Mouse (Mus musculus) ES-E14 (cell line): ENCODE data around the gene Trip11. TPM values are rescaled to one million over a fixed set of nuclear protein-coding genes. Genes with fewer than 3 reads are reported as not detected.
A peak's percentile ranks its signal among the peaks of the same experiment; 100 is the strongest.
"Not testable (repeated sequence)": the region's sequence is repeated elsewhere in the genome, so short reads cannot be mapped to it uniquely, and the experiment has no call there.

ENCODE experiments used
- DNase-seq: peaks from one replicate; pipeline ENCODE4 v3.0.0-alpha.2; 2013; ENCODE audit warnings: low read depth, low spot score
- H3K27ac ChIP-seq: 2 replicates; pipeline ENCODE4 v1.5.1; 2012; ENCODE audit warnings: low read depth, mild to moderate bottlenecking, low read length, moderate library complexity, mixed read lengths; ENCODE audit not compliant: poor library complexity, insufficient read depth, severe bottlenecking
- H3K36me3 ChIP-seq: 2 replicates; pipeline ENCODE4 v1.6.1; 2012; ENCODE audit warnings: mild to moderate bottlenecking, low read length, moderate library complexity, mixed read lengths; ENCODE audit not compliant: control insufficient read depth, poor library complexity, insufficient read depth, severe bottlenecking
- H3K4me1 ChIP-seq, 2 experiments: fragments of 150-350 bp in 1 of 2; sonication (generic) in 1 of 2; 2 replicates each; pipeline ENCODE4 v1.6.1; 2012; ENCODE audit warnings: low read length in 2 of 2, mild to moderate bottlenecking in 1 of 2, mixed read lengths in 1 of 2; ENCODE audit not compliant: control insufficient read depth in 2 of 2, insufficient read depth in 2 of 2, poor library complexity in 1 of 2
- H3K4me3 ChIP-seq, 2 experiments: fragments of 150-350 bp in 1 of 2; sonication (generic) in 1 of 2; 2 replicates each; pipeline ENCODE4 v1.5.1; 2012; ENCODE audit warnings: low read length in 2 of 2, low read depth in 1 of 2, mild to moderate bottlenecking in 1 of 2, mixed read lengths in 1 of 2; ENCODE audit not compliant: insufficient read depth in 1 of 2, poor library complexity in 1 of 2, severe bottlenecking in 1 of 2
- H3K9ac ChIP-seq: 2 replicates; pipeline ENCODE4 v1.6.1; 2012; ENCODE audit warnings: low read depth, mild to moderate bottlenecking, low read length, mixed read lengths; ENCODE audit not compliant: poor library complexity, insufficient read depth, severe bottlenecking
- H3K9me3 ChIP-seq: fragments of 150-350 bp; sonication (generic); 2 replicates; pipeline ENCODE4 v1.6.1; 2012; ENCODE audit warnings: low read depth, mild to moderate bottlenecking, low read length; ENCODE audit not compliant: control insufficient read depth, insufficient read depth
- CHD2 ChIP-seq: IDR thresholded peaks from 2 replicates; pipeline ENCODE4 v1.6.1; 2014; ENCODE audit warnings: mild to moderate bottlenecking, low read depth, low read length, inconsistent platforms
- HCFC1 ChIP-seq: IDR thresholded peaks from 2 replicates; pipeline ENCODE4 v1.6.1; 2012; ENCODE audit warnings: low read length, inconsistent platforms, borderline replicate concordance; ENCODE audit not compliant: insufficient read depth
- MAFK ChIP-seq: IDR thresholded peaks from 2 replicates; pipeline ENCODE4 v1.6.1; 2014; ENCODE audit warnings: mild to moderate bottlenecking, low read depth, low read length, inconsistent platforms; ENCODE audit not compliant: insufficient read depth
- ZC3H11A ChIP-seq: IDR thresholded peaks from 2 replicates; pipeline ENCODE4 v1.6.1; 2012; ENCODE audit warnings: low read depth, mild to moderate bottlenecking, inconsistent platforms, low read length, borderline replicate concordance
- ZNF384 ChIP-seq: IDR thresholded peaks from 2 replicates; pipeline ENCODE4 v1.6.1; 2012; ENCODE audit warnings: low read depth, low read length, inconsistent platforms
- in situ Hi-C, 2 experiments: fragments of 600-800 bp; cut with MboI; formaldehyde crosslinking; loops; one replicate each; pipeline ENCODE4 v1.15.1; 2025; ENCODE audit warnings: low sequenced_read_pairs in 2 of 2, inconsistent platforms in 1 of 2; ENCODE audit not compliant: unreplicated experiment in 2 of 2
- total RNA-seq: library from RNA; depleted of rRNA; stranded (reverse); fragments of 300-350 nt; gene quantifications from 2 replicates; pipeline ENCODE4 v1.2.3, GENCODE M21; 2012; rRNA removed

Gene Trip11
- total RNA-seq: 15.7 and 16.4 TPM in 2 replicates

DNA sequence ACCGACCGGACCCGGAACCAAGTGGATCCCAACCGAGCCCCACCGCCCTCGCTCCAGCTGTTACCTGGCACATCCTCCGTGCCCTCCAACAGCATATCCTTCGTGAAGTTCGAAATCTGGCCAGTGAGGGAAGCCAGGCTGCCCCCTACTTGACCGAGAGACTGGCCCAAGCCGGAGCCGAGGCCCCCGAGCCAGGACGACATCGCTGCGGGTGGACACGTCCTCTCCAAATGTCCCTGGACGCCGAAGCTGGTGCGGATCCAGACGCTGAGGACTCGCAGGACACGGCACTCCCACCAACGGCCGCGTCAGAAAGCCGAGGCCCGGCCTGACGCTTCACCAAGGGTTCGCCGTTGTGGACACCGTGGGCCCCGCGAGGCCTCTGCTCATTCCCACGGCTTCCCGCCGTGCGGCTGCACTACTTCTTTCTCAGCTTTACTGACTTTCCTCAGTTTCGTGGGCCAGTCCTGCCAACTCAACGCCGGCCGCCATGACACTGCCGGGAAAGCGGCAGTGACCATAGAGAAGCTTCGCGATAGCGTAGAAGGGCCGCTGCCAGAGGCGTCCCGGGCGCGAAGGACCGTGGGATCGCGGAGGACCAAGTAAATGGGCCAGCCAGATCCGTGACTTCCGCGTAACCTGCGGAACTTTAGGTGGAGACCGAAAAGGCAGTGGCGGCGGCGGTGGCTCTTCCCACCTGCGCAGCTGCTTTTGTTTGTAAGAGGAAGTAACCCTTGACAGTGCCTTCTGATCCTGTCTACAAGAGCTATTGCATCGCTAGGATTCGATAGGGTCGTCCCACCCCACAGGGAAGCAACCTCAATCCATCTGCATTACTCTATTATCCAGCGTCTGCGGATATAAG lies at the start of gene Trip11:
Gene Trip11 (minus strand): TSS at position 642 of the 865 bp plus-strand sequence.
- no peak within 1 kb of the TSS for H3K27ac ChIP-seq
- DNase-seq: peak; percentile 62
- in situ Hi-C loops: no loop called here

GRCm38 (mm10) chr12:101958960-101959780 lies 46.1 kb upstream of the Trip11 start:
- H3K36me3 ChIP-seq, H3K9me3 ChIP-seq, H3K27ac ChIP-seq, H3K4me3 ChIP-seq, H3K9ac ChIP-seq, DNase-seq, in situ Hi-C loops, H3K4me1 ChIP-seq: not testable (repeated sequence)
- peak; percentile 49; the same call in 1 of the 2 replicates for TF ChIP-seq ZNF384

More for the DNA sequence above, at the start of gene Trip11:
- Histone ChIP-seq H3K9me3 (no peaks in the 10 kb centered on the region), H3K9ac (peak within 1 kb of the TSS; percentile 75), H3K36me3 (no peaks in the 10 kb centered on the region), H3K4me3 (peak within 1 kb of the TSS; percentile 83 to 91), H3K4me1 (0 out of 4 replicates have a peak, but pooled peaks cover 0 to 2% of the 10 kb centered on the region in 2 experiments)
- TF ChIP-seq MAFK (0 out of 2 replicates have a peak, but pooled peaks have one; percentile 1), CHD2 (no peak), ZNF384 (no peak), HCFC1 (peak; percentile 51; the same call in 1 of the 2 replicates)

DNA sequence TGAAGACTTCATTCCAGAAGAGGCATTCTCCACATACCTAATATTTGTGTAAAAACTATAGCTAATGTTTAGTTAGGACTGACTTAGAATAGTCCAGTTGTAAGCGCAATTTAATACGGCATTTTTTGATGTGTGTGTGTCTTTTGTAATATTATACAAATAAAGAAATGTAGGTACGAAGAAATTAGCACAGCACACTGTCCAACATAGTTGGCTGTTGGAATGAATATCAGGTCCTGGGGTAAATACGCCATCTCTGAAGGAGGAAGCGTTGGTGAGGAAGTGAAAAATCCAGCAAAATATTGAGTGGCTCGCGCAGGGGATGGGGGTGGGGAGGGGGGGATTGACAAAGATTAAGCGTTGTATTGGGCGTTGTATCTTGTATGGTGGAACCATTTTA lies 45.5 kb upstream of the Trip11 start:
- TF ChIP-seq HCFC1: no peak
- no peak for TF ChIP-seq MAFK
- TF ChIP-seq ZNF384: no peak
- TF ChIP-seq ZC3H11A: no peak
- TF ChIP-seq CHD2: no peak
- H3K9ac ChIP-seq: peak overlapping the region; percentile 53; the same call in 1 of the 2 replicates
- in situ Hi-C loops: no loop called here
- no peak for DNase-seq
- peak overlapping the region; percentile 38 to 68 for H3K4me3 ChIP-seq
- H3K36me3 ChIP-seq: peaks cover 2% of the 10 kb centered on the region; the same call in 1 of the 2 replicates
- H3K4me1 ChIP-seq: peaks cover 3 to 7% of the 10 kb centered on the region in 2 experiments; a peak in 2 of 4 replicates
- H3K9me3 ChIP-seq: no peaks in the 10 kb centered on the region
- H3K27ac ChIP-seq: no peak overlapping the region; the same call in 1 of the 2 replicates

DNA sequence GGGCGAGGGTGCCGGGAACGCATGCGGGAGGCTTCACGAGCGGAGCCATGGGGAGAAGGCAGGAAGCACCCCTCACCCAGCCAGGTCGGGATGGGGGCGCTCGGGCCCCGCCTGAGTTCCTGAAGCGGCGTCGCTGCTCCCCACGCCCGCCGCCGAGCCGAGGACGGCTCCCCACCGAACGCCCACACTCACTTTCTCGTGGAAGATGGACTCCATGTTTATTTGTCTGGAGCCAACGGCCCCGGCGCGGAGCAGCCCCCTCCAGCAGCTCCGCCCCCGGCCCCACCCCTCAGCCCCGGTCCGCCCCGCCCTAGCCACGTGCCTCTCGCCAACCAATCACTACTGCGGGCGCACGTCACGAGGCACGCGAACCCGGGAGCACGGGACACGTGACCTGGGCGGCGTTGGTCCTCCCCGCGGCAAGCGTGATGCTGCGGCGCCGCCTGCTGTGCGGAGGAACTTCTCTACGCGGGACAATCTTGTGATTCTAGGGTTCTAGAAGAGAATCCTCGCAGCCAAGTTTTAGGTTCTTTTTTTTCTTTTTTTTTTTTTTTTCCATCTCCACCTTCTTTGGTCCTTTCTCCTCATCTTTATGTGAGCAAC lies 45.0 kb upstream of the Trip11 start, which contains the start of gene Atxn3:
Gene Atxn3 (minus strand): TSS at position 305 of the 603 bp plus-strand sequence.
- H3K27ac ChIP-seq: peak within 1 kb of the TSS; percentile 51

More for the DNA sequence above, 45.0 kb upstream of the Trip11 start, which contains the start of gene Atxn3:
- in situ Hi-C loops: no loop called here
- no peaks in the 10 kb centered on the region for H3K9me3 ChIP-seq
- peak within 1 kb of the TSS; percentile 92 to 96 for H3K4me3 ChIP-seq
- H3K36me3 ChIP-seq: peaks cover 2% of the 10 kb centered on the region; the same call in 1 of the 2 replicates
- TF ChIP-seq HCFC1 (no peak), ZNF384 (peak; percentile 69; the same call in 1 of the 2 replicates), ZC3H11A (peak; percentile 29; the same call in 1 of the 2 replicates), MAFK (no peak)
- peaks cover 3 to 7% of the 10 kb centered on the region in 2 experiments; a peak in 2 of 4 replicates for H3K4me1 ChIP-seq
- peak; percentile 87 for DNase-seq
- peak within 1 kb of the TSS; percentile 95 for H3K9ac ChIP-seq
